Mouse (Mus musculus) adrenal gland (tissue): ENCODE results near the gene Slc44a4.
"Not testable (repeated sequence)": the region's sequence is repeated elsewhere in the genome, so short reads cannot be mapped to it uniquely, and the experiment has no call there.

Experiments
- intact Hi-C: fragments of 180-260 bp; cut with DNase I; formaldehyde crosslinking; loops from one replicate; pipeline ENCODE4 v1.15.1; 2025

Gene Slc44a4

DNA sequence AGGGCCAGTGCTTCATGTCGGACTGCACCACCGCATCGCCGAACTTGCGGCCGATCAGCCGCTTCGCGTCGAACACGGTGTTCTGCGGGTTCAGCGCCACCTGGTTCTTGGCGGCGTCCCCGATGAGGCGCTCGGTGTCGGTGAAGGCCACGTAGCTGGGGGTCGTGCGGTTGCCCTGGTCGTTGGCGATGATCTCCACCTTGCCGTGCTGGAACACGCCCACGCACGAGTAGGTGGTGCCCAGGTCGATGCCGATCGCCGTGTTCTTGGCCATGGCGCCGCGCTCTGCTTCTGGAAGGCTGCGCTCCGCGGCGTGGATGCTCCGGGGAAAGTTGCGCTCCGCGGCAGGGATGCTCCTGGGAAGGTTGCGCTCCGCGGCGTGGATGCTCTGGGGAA is 44.5 kb downstream of the Slc44a4 start:
- intact Hi-C loops = not testable (repeated sequence)

GRCm38 (mm10) chr17:34959130-34959778 is 45.0 kb downstream of the Slc44a4 start, which contains the start of gene Hspa1b:
Gene Hspa1b, minus strand, starts transcription at chr17:34959238.
- intact Hi-C loops = not testable (repeated sequence)

GRCm38 (mm10) chr17:34959881-34960515 is 45.7 kb downstream of the Slc44a4 start:
- intact Hi-C loops = no loop called here

- intact Hi-C loops = no loop called here
Observed at GRCm38 (mm10) chr17:34960702-34961493, 46.6 kb downstream of the Slc44a4 start.

GRCm38 (mm10) chr17:34962125-34962524 is 47.9 kb downstream of the Slc44a4 start:
- intact Hi-C loops = no loop called here

- intact Hi-C loops = no loop called here
Observed at GRCm38 (mm10) chr17:34962841-34963240, 48.6 kb downstream of the Slc44a4 start.

GRCm38 (mm10) chr17:34964640-34965049 is 50.4 kb downstream of the Slc44a4 start:
- intact Hi-C loops = no loop called here

- intact Hi-C loops = no loop called here
Observed at GRCm38 (mm10) chr17:34965627-34966026, 51.4 kb downstream of the Slc44a4 start.

- intact Hi-C loops = not testable (repeated sequence)
Observed at GRCm38 (mm10) chr17:34969822-34970221, 55.6 kb downstream of the Slc44a4 start, which contains the start of gene Gm20481. Gene Gm20481, plus strand, starts transcription at chr17:34969912.

- intact Hi-C loops = not testable (repeated sequence)
Observed at GRCm38 (mm10) chr17:34970850-34971249, 56.6 kb downstream of the Slc44a4 start.

DNA sequence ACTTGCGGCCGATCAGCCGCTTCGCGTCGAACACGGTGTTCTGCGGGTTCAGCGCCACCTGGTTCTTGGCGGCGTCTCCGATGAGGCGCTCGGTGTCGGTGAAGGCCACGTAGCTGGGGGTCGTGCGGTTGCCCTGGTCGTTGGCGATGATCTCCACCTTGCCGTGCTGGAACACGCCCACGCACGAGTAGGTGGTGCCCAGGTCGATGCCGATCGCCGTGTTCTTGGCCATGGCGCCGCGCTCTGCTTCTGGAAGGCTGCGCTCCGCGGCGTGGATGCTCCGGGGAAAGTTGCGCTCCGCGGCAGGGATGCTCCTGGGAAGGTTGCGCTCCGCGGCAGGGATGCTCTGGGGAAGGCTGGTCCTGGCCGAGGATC is 57.4 kb downstream of the Slc44a4 start:
- intact Hi-C loops = not testable (repeated sequence)

DNA sequence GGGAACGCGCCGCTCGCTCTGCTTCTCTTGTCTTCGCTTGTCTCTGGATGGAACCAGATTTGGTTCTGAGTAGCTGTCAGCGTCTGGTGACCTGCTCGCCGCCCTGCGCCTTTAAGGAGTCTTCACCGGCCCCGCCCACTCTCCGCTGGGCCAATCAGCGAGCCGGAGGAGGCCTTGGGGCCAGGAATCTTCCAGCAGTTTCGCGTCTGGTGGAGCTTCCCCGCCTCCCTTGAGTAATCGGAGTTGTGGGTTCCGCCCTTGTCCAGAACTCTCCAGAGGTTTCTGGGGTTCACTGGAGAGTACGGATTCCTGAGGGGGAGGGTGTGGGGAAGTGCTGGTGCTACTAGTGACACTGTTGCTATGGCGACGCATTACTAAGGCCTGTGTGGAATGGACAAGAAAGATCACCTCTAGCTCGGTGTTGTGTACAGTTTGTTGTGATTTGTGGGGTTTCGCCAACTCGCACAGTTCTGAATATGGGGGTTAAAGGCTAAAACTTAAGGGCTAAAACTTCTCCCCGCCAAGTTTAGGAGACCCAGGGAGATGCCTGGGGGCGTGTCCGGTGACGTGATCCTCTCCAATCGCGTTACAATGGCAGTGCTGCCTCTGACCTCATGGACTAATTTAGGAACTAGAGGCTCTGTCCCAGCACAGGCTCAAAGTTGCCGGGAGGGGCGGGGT is 57.9 kb downstream of the Slc44a4 start, which contains the start of the genes Hspa1a and Hspa1l:
Gene Hspa1a, minus strand, starts transcription at position 88 of the 681 bp plus-strand sequence.
Gene Hspa1l, plus strand, starts transcription at position 635 of the 681 bp plus-strand sequence.
- intact Hi-C loops = not testable (repeated sequence)

- intact Hi-C loops = no loop called here
Observed at GRCm38 (mm10) chr17:34975581-34976492, 61.6 kb downstream of the Slc44a4 start.

GRCm38 (mm10) chr17:34977000-34977399 is 62.7 kb downstream of the Slc44a4 start:
- intact Hi-C loops = no loop called here

- intact Hi-C loops = no loop called here
Observed at GRCm38 (mm10) chr17:34978239-34978638, 64.0 kb downstream of the Slc44a4 start.

- intact Hi-C loops = loop anchor here (2.0 to 5.0 kb wide), 2 partner anchors 27 to 142 kb away; partner anchors contain the start of genes Dxo and Stk19
Observed at GRCm38 (mm10) chr17:34979631-34980030, 65.4 kb downstream of the Slc44a4 start.
